13 mouse cellular contexts compared by ENCODE assay signal in the genomic region with DNA sequence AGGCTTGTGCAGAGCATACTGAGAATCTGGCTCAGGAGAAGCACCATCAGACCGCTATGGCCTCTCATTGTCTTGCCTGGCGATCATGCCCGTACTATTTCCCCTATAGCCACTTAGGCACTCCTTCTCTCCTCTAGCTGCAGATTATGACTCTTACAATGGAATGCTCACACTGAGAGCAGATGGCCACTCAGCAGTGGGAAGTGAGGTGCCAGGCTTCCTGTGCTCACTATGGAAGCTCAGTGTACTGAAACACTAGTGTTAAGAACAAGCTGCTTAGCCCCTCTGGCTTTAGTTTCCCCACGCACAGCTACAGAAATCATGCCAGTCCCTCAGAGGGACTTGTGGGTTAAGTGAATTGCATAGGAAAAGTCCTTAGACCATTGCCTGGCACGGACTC. TPM values are rescaled to one million over a fixed set of nuclear protein-coding genes. Genes with fewer than 3 reads are reported as not detected.
A peak's percentile ranks its signal among the peaks of the same experiment; 100 is the strongest.
DNase-seq lines count a peak whose midpoint lies in the region; ATAC-seq and TF ChIP-seq lines count a peak whose summit lies in the region.
"Had no signal": no experiment of that assay in that cellular context is flagged by ENCODE, and none has a peak within 500 bp of the region (broad histone marks: within the 10 kb centered on the region; RNA-seq: fewer than 3 reads in every experiment).

No protein-coding gene starts in this region.

- no peak for TF ChIP-seq POLR2A in lung, adult 2 months (IDR thresholded peaks at IDR 0.05; ENCODE audit: borderline replicate concordance, extremely low read depth, low read depth, low read length)

- no peak overlapping the region for H3K9ac ChIP-seq in heart, embryonic 12.5 days
- H3K9ac ChIP-seq: hindbrain, embryonic 15.5 days had no signal

- 0 out of 2 replicates have a peak, but pooled peaks cover 3% of the 10 kb centered on the region for H3K36me3 ChIP-seq in heart, embryonic 12.5 days
- H3K36me3 ChIP-seq: hindbrain, embryonic 15.5 days had no signal

- H3K9me3 ChIP-seq in heart, embryonic 12.5 days (replicated peaks): no peaks in the 10 kb centered on the region
- H3K9me3 ChIP-seq: hindbrain, embryonic 15.5 days had no signal

- intact Hi-C loops in heart, postnatal 36 days (cut with DNase I): loop anchor here (10.0 kb wide), 1 partner anchor 94 kb away; no protein-coding TSS in a partner anchor

- ATAC-seq in heart, embryonic 12.5 days (ENCODE audit: insufficient number of reproducible peaks, low FRiP score): no peak

- no peak overlapping the region for H3K4me2 ChIP-seq in heart, embryonic 12.5 days
- H3K4me2 ChIP-seq: hindbrain, embryonic 15.5 days had no signal

- H3K4me1 ChIP-seq in heart, embryonic 12.5 days (replicated peaks): peaks cover 28% of the 10 kb centered on the region
- peaks cover 4% of the 10 kb centered on the region for H3K4me1 ChIP-seq in lung, adult 2 months (ENCODE audit: control insufficient read depth, insufficient read depth, low read length)

- no peaks in the 10 kb centered on the region for H3K27me3 ChIP-seq in heart, embryonic 12.5 days (replicated peaks)
- H3K27me3 ChIP-seq: hindbrain, embryonic 15.5 days had no signal

- no peak for TF ChIP-seq CTCF in lung, adult 2 months (IDR thresholded peaks at IDR 0.05; ENCODE audit: insufficient read depth, low read length)

- no peak for DNase-seq in heart, postnatal 36 days
- peak; percentile 33 for DNase-seq in retina, postnatal 1 day
- no peak for DNase-seq in retina, embryonic 14.5 days (ENCODE audit: low spot score)
- peak; percentile 96 for DNase-seq in cerebellum, adult 9-11 months
- peak; percentile 56 to 65 for DNase-seq in layer of hippocampus, postnatal 14 days (ENCODE audit: low spot score in 2 of 2)
- no peak for DNase-seq in thymus, postnatal 0 days (ENCODE audit: low spot score)
- DNase-seq in lung, adult 2 months: no peak
- DNase-seq: gastrocnemius, postnatal 14 days had no signal

- H3K27ac ChIP-seq in heart, embryonic 12.5 days (ENCODE audit: poor library complexity, severe bottlenecking): 0 out of 2 replicates have a peak overlapping the region, but pooled peaks have one; percentile 15
- H3K27ac ChIP-seq: hindbrain, embryonic 15.5 days; kidney, postnatal 0 days had no signal

- WGBS in heart, embryonic 12.5 days: 70% methylated on average over 5 of the region's 5 CpGs
- 76% methylated on average over 5 of the region's 5 CpGs for whole genome bisulfite sequencing in lung, adult 2 months

- no peak overlapping the region for H3K4me3 ChIP-seq in heart, embryonic 12.5 days
- H3K4me3 ChIP-seq in lung, adult 2 months (replicated peaks; ENCODE audit: extremely low read depth, low read depth, low read length): no peak overlapping the region
- H3K4me3 ChIP-seq: hindbrain, embryonic 15.5 days; megakaryocyte, embryonic 14.5 days had no signal

RNA-seq across cellular contexts. Expression of a gene that starts 2.7 kb away (rescaled TPM):
- polyA plus RNA-seq in heart, embryonic 12.5 days (2016; fragmentation: Nextera tagmentation; extraction: Ambion mirVana): 50.0 and 58.0 TPM in 2 replicates
- 10 to 100 TPM; 29.5 to 32.5 TPM for total RNA-seq in heart, postnatal 36 days (2021)
- 10 to 100 TPM; 10.1 to 12.2 TPM for total RNA-seq in layer of hippocampus, postnatal 14 days (2021)
- polyA plus RNA-seq in thymus, postnatal 0 days (2015; fragmentation: Nextera tagmentation; extraction: Ambion mirVana): 12.3 and 17.1 TPM in 2 replicates
- polyA plus RNA-seq in lung, adult 2 months (2012; rRNA removed): 17.6 and 18.7 TPM in 2 replicates
- total RNA-seq: MEL had no signal

Comparison
In these comparisons a context has a peak if more than half of its experiments do, and no peak if none do; other contexts are left out.
1. DNase-seq: peak in retina, postnatal 1 day (single experiment), cerebellum, adult 9-11 months (single experiment) and layer of hippocampus, postnatal 14 days (2 of 2); none in heart, postnatal 36 days (0 of 2), retina, embryonic 14.5 days (single experiment), thymus, postnatal 0 days (single experiment) and lung, adult 2 months (single experiment).